Mouse (Mus musculus) heart, embryonic 12.5 days (tissue): Measurements from ENCODE around the gene Ankrd50. TPM values are rescaled to one million over a fixed set of nuclear protein-coding genes. Genes with fewer than 3 reads are reported as not detected.

Source experiments
- ATAC-seq: fragments of 200-750 bp; cut with Nextera tagmentation; 2 replicates; pipeline ENCODE4 v1.8.0; 2017; ENCODE audit warnings: moderate TSS enrichment, moderate library complexity; ENCODE audit not compliant: insufficient number of reproducible peaks, low FRiP score
- H3K27ac ChIP-seq: fragments of 300-500 bp; sonication (generic); 2 replicates; pipeline ENCODE4 v1.5.1; 2016; ENCODE audit warnings: mild to moderate bottlenecking, moderate library complexity; ENCODE audit not compliant: poor library complexity, severe bottlenecking
- H3K27me3 ChIP-seq: fragments of 300-500 bp; sonication (generic); replicated peaks from 2 replicates; pipeline ENCODE4 v1.6.1; 2016; ENCODE audit warnings: mild to moderate bottlenecking, moderate library complexity
- H3K36me3 ChIP-seq: fragments of 300-500 bp; sonication (generic); 2 replicates; pipeline ENCODE4 v1.6.1; 2016; ENCODE audit warnings: mild to moderate bottlenecking, moderate library complexity
- H3K4me1 ChIP-seq: fragments of 300-500 bp; sonication (generic); replicated peaks from 2 replicates; pipeline ENCODE4 v1.6.1; 2016; ENCODE audit warnings: mild to moderate bottlenecking
- H3K4me2 ChIP-seq: fragments of 300-500 bp; sonication (generic); 2 replicates; pipeline ENCODE4 v1.6.1; 2016; ENCODE audit warnings: mild to moderate bottlenecking, moderate library complexity
- H3K4me3 ChIP-seq: fragments of 300-500 bp; sonication (generic); 2 replicates; pipeline ENCODE4 v1.5.1; 2016; ENCODE audit warnings: mild to moderate bottlenecking
- H3K9ac ChIP-seq: fragments of 300-500 bp; sonication (generic); 2 replicates; pipeline ENCODE4 v1.6.1; 2016; ENCODE audit warnings: mild to moderate bottlenecking, moderate library complexity
- H3K9me3 ChIP-seq: fragments of 300-500 bp; sonication (generic); replicated peaks from 2 replicates; pipeline ENCODE4 v1.6.1; 2016; ENCODE audit warnings: mild to moderate bottlenecking, moderate library complexity
- WGBS: fragments of 180-500 bp; shearing (Covaris S2); methylation state at CpG from one replicate; pipeline ENCODE4 v1.1.7; 2016; 5-methylcytosine and 5-hydroxymethylcytosine counted together
- polyA plus RNA-seq: library from polyadenylated mRNA; unstranded; fragments of >200 nt; fragmentation: Nextera tagmentation; extraction: Ambion mirVana; gene quantifications from 2 replicates; pipeline ENCODE4 v1.2.1, GENCODE M21; 2016

Ankrd50 gene
- polyA plus RNA-seq, 1 experiment from 2014 or later, result 27.3 TPM

DNA sequence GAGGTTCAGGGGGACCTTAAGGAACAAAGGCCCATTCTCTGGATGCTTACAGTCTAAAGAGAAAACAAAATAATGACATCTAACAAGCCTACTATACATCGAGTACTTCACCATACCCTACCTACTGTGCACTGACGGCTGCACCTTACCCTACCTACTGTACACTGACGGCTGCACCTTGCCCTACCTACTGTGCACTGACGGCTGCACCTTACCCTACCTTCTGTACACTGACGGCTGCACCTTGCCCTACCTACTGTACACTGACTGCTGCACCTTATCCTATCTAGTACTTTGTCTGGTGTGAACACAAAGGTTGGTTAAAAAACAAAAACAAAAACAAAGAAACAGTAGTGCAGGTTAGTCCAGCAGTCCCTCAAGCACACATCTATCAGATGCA is 18.5 kb downstream of the Ankrd50 start:
- Histone ChIP-seq H3K9ac (no peak overlapping the region), H3K36me3 (peaks cover 32% of the 10 kb centered on the region), H3K4me3 (no peak overlapping the region), H3K4me2 (no peak overlapping the region), H3K27ac (no peak overlapping the region), H3K27me3 (no peaks in the 10 kb centered on the region), H3K4me1 (peaks cover 17% of the 10 kb centered on the region), H3K9me3 (no peaks in the 10 kb centered on the region)
- ATAC-seq, result no peak
- 88% methylated on average over 5 of the region's 5 CpGs for WGBS

- WGBS, result 88% methylated on average over 2 of the region's 2 CpGs
- Histone ChIP-seq H3K4me1 (peaks cover 4% of the 10 kb centered on the region; the same call in 1 of the 2 replicates), H3K36me3 (peaks cover 50% of the 10 kb centered on the region)
These were observed 21.5 kb downstream of the Ankrd50 start for GRCm38 (mm10) chr3:38463149-38463548.

DNA sequence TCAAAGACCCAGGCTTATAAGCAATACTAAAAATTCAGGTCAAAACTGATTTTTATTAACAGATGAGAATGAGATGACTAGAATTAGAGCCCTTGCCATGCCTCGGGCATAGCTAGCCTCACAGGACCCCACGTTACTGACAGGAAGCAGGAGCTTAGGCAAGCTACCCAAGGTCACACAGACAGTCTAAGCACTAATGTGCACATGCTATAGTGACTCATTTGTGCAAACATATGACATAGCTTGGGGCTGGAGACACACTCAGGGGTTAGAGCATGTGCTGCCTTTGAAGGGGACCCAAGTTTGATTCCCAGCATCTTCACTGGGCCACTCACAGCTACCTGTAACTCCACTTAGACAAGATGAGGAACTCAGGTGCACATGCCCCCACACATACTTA is 22.9 kb downstream of the Ankrd50 start:
- H3K9ac ChIP-seq, result no peak overlapping the region
- H3K27me3 ChIP-seq, result no peaks in the 10 kb centered on the region
- peaks cover 50% of the 10 kb centered on the region for H3K36me3 ChIP-seq
- H3K27ac ChIP-seq, result no peak overlapping the region
- no peak overlapping the region for H3K4me3 ChIP-seq
- WGBS, result 69% methylated on average over 2 of the region's 2 CpGs
- H3K4me2 ChIP-seq, result no peak overlapping the region
- no peak for ATAC-seq
- H3K9me3 ChIP-seq, result no peaks in the 10 kb centered on the region
- no peaks in the 10 kb centered on the region for H3K4me1 ChIP-seq

More at GRCm38 (mm10) chr3:38463149-38463548, 21.5 kb downstream of the Ankrd50 start:
- Histone ChIP-seq H3K4me2 (no peak overlapping the region), H3K9ac (no peak overlapping the region), H3K4me3 (no peak overlapping the region), H3K27me3 (no peaks in the 10 kb centered on the region), H3K9me3 (no peaks in the 10 kb centered on the region), H3K27ac (no peak overlapping the region)
- no peak for ATAC-seq

DNA sequence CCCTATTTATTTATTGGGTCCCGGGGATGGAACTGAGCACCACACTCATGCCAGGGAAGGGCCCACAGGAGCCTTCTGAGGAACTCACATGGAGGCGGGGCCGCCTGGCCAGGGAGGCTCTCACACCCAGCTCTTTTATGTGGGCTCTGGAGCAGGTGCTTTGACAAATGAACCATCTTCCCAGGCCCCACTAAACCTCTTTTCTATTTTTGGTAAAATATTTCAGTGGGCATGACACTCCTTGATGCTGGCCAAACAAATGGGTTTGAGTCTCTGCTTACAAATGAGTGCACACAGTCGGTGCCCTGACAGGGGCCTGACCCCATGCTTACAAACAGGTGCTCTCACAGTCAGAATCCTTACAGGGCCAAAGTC is 24.4 kb downstream of the Ankrd50 start:
- Histone ChIP-seq H3K27ac (no peak overlapping the region; the same call in 1 of the 2 replicates), H3K9me3 (no peaks in the 10 kb centered on the region), H3K4me2 (no peak overlapping the region), H3K9ac (no peak overlapping the region), H3K27me3 (no peaks in the 10 kb centered on the region), H3K4me3 (no peak overlapping the region), H3K36me3 (peaks cover 65% of the 10 kb centered on the region), H3K4me1 (no peaks in the 10 kb centered on the region)
- WGBS, result 84% methylated on average over 4 of the region's 4 CpGs
- no peak for ATAC-seq

GRCm38 (mm10) chr3:38459507-38460249 is 25.0 kb downstream of the Ankrd50 start:
- H3K36me3 ChIP-seq, result peaks cover 71% of the 10 kb centered on the region
- H3K27me3 ChIP-seq, result no peaks in the 10 kb centered on the region
- ATAC-seq, result no peak

DNA sequence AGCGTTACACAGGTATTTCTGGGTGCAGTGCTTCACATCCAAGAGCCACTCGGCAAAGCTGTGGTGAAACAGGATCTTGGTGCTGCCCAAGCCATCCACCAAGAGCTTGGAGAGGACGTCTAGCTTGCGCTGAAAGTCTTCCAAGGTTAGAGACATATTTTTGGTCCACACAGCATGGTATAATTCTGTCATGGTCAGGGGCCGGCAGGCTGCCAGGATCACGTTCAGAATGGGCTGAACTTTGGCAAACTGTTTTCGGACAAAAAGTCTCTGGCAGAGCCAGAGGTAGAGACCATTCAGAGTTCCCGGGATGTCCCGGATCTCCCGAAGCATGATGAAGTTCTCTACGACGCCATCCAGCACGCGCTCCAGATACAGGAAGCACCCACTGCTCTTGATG is 27.6 kb downstream of the Ankrd50 start:
- Histone ChIP-seq H3K4me2 (no peak overlapping the region), H3K27ac (no peak overlapping the region), H3K36me3 (peaks cover 80% of the 10 kb centered on the region), H3K4me1 (no peaks in the 10 kb centered on the region), H3K27me3 (no peaks in the 10 kb centered on the region), H3K9me3 (no peaks in the 10 kb centered on the region), H3K4me3 (no peak overlapping the region), H3K9ac (no peak overlapping the region)
- ATAC-seq, result no peak
- WGBS, result 92% methylated on average over 14 of the region's 14 CpGs

More at GRCm38 (mm10) chr3:38459507-38460249, 25.0 kb downstream of the Ankrd50 start:
- Histone ChIP-seq H3K4me1 (no peaks in the 10 kb centered on the region), H3K27ac (no peak overlapping the region; the same call in 1 of the 2 replicates), H3K9me3 (no peaks in the 10 kb centered on the region), H3K4me2 (no peak overlapping the region), H3K4me3 (no peak overlapping the region), H3K9ac (no peak overlapping the region)
- 68% methylated on average over 5 of the region's 5 CpGs for WGBS

- H3K27me3 ChIP-seq, result no peaks in the 10 kb centered on the region
- no peak overlapping the region for H3K27ac ChIP-seq
- no peak for ATAC-seq
- peaks cover 3% of the 10 kb centered on the region; the same call in 1 of the 2 replicates for H3K4me1 ChIP-seq
- H3K4me3 ChIP-seq, result no peak overlapping the region
- H3K9me3 ChIP-seq, result peaks cover 11% of the 10 kb centered on the region
- no peak overlapping the region for H3K9ac ChIP-seq
- peaks cover 65% of the 10 kb centered on the region for H3K36me3 ChIP-seq
- no peak overlapping the region for H3K4me2 ChIP-seq
- 85% methylated on average over 9 of the region's 9 CpGs for WGBS
These were observed 32.4 kb downstream of the Ankrd50 start for GRCm38 (mm10) chr3:38452199-38452598.

- no peak overlapping the region for H3K9ac ChIP-seq
- peaks cover 14% of the 10 kb centered on the region for H3K36me3 ChIP-seq
- 82% methylated on average over 9 of the region's 9 CpGs for WGBS
- H3K9me3 ChIP-seq, result peaks cover 10% of the 10 kb centered on the region
- peaks cover 3% of the 10 kb centered on the region; the same call in 1 of the 2 replicates for H3K4me1 ChIP-seq
- no peaks in the 10 kb centered on the region for H3K27me3 ChIP-seq
- ATAC-seq, result no peak
- no peak overlapping the region for H3K27ac ChIP-seq
- no peak overlapping the region for H3K4me3 ChIP-seq
- no peak overlapping the region for H3K4me2 ChIP-seq
These were observed 38.1 kb downstream of the Ankrd50 start for GRCm38 (mm10) chr3:38446586-38446985.

GRCm38 (mm10) chr3:38443875-38444274 is 40.8 kb downstream of the Ankrd50 start:
- Histone ChIP-seq H3K9ac (no peak overlapping the region), H3K27me3 (no peaks in the 10 kb centered on the region), H3K4me3 (no peak overlapping the region), H3K27ac (no peak overlapping the region), H3K9me3 (no peaks in the 10 kb centered on the region), H3K36me3 (0 out of 2 replicates have a peak, but pooled peaks cover 3% of the 10 kb centered on the region), H3K4me1 (no peaks in the 10 kb centered on the region), H3K4me2 (no peak overlapping the region)
- no peak for ATAC-seq
- 47% methylated on average over 4 of the region's 4 CpGs for WGBS

DNA sequence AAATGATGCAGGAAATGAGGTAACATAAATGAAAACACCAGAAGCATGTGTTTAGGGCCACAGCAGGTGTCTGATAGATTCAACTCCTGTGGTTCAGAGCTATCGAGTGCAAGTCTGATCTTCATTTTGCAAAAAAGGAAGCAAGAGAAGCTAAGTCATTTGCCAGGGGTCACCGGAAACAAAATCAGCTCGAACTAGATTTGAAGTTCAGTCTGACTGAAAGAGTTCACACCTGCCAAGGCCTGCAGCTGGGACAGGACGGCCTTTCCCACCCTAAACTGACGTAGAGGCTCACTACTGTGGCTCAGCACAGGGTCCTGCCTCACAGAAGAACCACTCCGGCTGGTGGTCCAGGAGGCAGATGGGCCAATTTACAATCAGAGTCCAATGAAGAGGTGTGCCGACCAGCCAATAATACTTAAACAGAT is 44.1 kb downstream of the Ankrd50 start:
- Histone ChIP-seq H3K36me3 (no peaks in the 10 kb centered on the region), H3K4me2 (no peak overlapping the region), H3K9ac (no peak overlapping the region), H3K4me3 (no peak overlapping the region), H3K4me1 (no peaks in the 10 kb centered on the region), H3K27ac (no peak overlapping the region), H3K9me3 (no peaks in the 10 kb centered on the region), H3K27me3 (no peaks in the 10 kb centered on the region)
- ATAC-seq, result no peak
- 78% methylated on average over 7 of the region's 7 CpGs for WGBS

- Histone ChIP-seq H3K4me1 (peaks cover 9% of the 10 kb centered on the region), H3K27me3 (no peaks in the 10 kb centered on the region), H3K4me3 (no peak overlapping the region), H3K9me3 (no peaks in the 10 kb centered on the region), H3K27ac (no peak overlapping the region), H3K36me3 (no peaks in the 10 kb centered on the region), H3K9ac (no peak overlapping the region), H3K4me2 (no peak overlapping the region)
- ATAC-seq, result no peak
- 87% methylated on average over 3 of the region's 3 CpGs for WGBS
These were observed 48.0 kb downstream of the Ankrd50 start for GRCm38 (mm10) chr3:38436596-38436995.

GRCm38 (mm10) chr3:38435828-38436227 is 48.8 kb downstream of the Ankrd50 start:
- ATAC-seq, result no peak
- Histone ChIP-seq H3K4me3 (no peak overlapping the region), H3K9me3 (no peaks in the 10 kb centered on the region), H3K36me3 (no peaks in the 10 kb centered on the region), H3K4me1 (peaks cover 9% of the 10 kb centered on the region), H3K4me2 (no peak overlapping the region), H3K27me3 (no peaks in the 10 kb centered on the region), H3K27ac (no peak overlapping the region), H3K9ac (no peak overlapping the region)
- 78% methylated on average over 6 of the region's 6 CpGs for WGBS
